Mouse (Mus musculus) liver, embryonic 16.5 days (tissue): ENCODE results near the gene Rerg. TPM values are rescaled to one million over a fixed set of nuclear protein-coding genes. Genes with fewer than 3 reads are reported as not detected.

ENCODE experiments used
- ATAC-seq: fragments of 200-750 bp; cut with Nextera tagmentation; 2 replicates; pipeline ENCODE4 v1.8.0; 2017; ENCODE audit warnings: low read depth, mild to moderate bottlenecking, moderate number of reproducible peaks, moderate library complexity
- H3K27ac ChIP-seq: fragments of 300-500 bp; sonication (generic); 2 replicates; pipeline ENCODE4 v1.5.1; 2014; ENCODE audit warnings: mild to moderate bottlenecking, low read length
- H3K27me3 ChIP-seq: fragments of 300-500 bp; sonication (generic); 2 replicates; pipeline ENCODE4 v1.6.1; 2014; ENCODE audit warnings: low read depth, low read length, mixed read lengths; ENCODE audit not compliant: control insufficient read depth, insufficient read depth
- H3K36me3 ChIP-seq: fragments of 300-500 bp; sonication (generic); 2 replicates; pipeline ENCODE4 v1.6.1; 2014; ENCODE audit warnings: mild to moderate bottlenecking; ENCODE audit not compliant: control insufficient read depth, insufficient read depth
- H3K4me1 ChIP-seq: fragments of 300-500 bp; sonication (generic); 2 replicates; pipeline ENCODE4 v1.6.1; 2014; ENCODE audit warnings: low read depth, low read length, mixed read lengths; ENCODE audit not compliant: control insufficient read depth
- H3K4me2 ChIP-seq: fragments of 300-500 bp; sonication (generic); 2 replicates; pipeline ENCODE4 v1.6.1; 2014; ENCODE audit warnings: low read depth, low read length, mixed read lengths
- H3K4me3 ChIP-seq: fragments of 300-500 bp; sonication (generic); 2 replicates; pipeline ENCODE4 v1.5.1; 2014; ENCODE audit warnings: low read depth, mild to moderate bottlenecking, low read length
- H3K9ac ChIP-seq: fragments of 300-500 bp; sonication (generic); 2 replicates; pipeline ENCODE4 v1.6.1; 2014; ENCODE audit warnings: low read depth, low read length
- H3K9me3 ChIP-seq: fragments of 300-500 bp; sonication (generic); replicated peaks from 2 replicates; pipeline ENCODE4 v1.6.1; 2016; ENCODE audit warnings: low read length; ENCODE audit not compliant: control insufficient read depth
- WGBS: fragments of 180-500 bp; shearing (Covaris S2); extraction: QIAGEN DNeasy Blood & Tissue Kit; methylation state at CpG from one replicate; pipeline ENCODE4 v1.1.7; 2014; ENCODE audit not compliant: insufficient replicate concordance; 5-methylcytosine and 5-hydroxymethylcytosine counted together
- polyA plus RNA-seq: library from polyadenylated mRNA; unstranded; fragments of >200 nt; fragmentation: Nextera tagmentation; extraction: Ambion mirVana; gene quantifications from 2 replicates; pipeline ENCODE4 v1.2.1, GENCODE M21; 2015

Gene Rerg
- polyA plus RNA-seq, 1 experiment from 2014 or later: 2.4 TPM

DNA sequence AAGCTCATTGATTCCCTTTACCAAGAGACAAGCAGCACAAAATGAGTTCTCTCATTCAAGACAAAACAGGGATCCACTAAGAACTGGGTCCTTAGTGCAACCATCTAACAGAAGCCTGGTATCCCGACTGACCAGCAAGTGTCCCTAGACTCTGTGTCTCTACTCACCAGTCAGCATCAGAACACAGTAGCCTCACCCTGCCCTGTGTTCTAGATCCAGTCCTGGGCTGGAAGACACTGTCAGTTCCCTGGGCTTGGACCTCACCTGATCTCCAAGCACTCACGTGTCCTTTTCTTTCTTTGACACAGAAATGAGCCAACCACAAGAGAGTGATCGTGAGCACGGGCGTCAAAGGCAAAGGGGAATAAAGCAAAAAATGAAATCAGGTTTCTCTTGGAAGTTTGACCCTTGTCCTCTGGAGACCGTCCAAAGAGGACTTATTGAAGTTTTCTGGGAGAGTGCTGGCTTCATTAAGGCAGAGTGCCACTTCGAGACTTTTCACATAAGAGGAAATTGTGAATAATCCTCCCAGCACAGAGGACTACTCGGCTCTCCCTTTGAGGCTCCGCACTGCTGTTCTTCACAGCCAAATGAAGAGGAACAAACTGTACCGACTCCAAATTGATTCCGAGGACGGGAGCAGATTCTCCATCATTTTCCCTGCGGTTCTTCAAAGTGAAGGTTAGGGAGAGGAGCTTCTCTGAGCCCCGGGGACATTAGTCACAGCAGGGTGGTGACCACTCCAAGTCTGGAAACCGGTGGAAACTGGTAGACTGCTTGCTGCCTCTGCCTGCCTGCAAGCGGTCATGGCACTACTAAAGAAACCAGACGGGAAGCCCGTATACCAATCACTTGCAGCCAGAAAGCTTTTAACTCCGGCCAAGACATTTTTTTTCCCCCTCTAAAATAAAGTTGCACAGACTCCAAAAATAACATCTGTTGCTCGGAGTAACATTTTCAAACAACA lies 60.2 kb downstream of the Rerg start:
- H3K9me3 ChIP-seq: no peaks in the 10 kb centered on the region
- no peak overlapping the region for H3K4me3 ChIP-seq
- no peak overlapping the region for H3K9ac ChIP-seq
- WGBS: 63% methylated on average over 20 of the region's 20 CpGs
- no peak overlapping the region for H3K27ac ChIP-seq
- H3K27me3 ChIP-seq: no peaks in the 10 kb centered on the region
- H3K4me1 ChIP-seq: no peaks in the 10 kb centered on the region
- H3K4me2 ChIP-seq: no peak overlapping the region
- no peak for ATAC-seq
- H3K36me3 ChIP-seq: no peaks in the 10 kb centered on the region

DNA sequence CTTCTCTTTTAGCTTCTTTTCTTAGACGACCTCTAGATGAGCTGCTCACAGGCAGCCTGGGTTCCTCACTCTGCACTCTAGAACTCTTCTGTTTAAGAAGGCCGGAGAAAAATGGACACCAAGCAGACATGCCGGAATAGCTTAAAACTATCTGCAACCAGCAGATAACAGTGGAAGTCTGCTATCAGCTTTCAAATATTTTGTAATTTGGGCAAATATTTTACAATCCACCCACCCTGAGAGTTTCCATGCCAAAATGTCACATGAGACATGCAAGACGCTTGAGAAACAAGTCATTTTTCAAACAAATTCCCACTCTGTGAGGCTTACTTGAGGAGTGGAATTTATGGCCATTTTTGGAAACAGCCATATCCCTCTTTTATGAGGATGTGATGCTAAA lies 65.0 kb downstream of the Rerg start:
- no peaks in the 10 kb centered on the region for H3K4me1 ChIP-seq
- no peak overlapping the region for H3K27ac ChIP-seq
- H3K4me2 ChIP-seq: no peak overlapping the region
- H3K36me3 ChIP-seq: no peaks in the 10 kb centered on the region
- no peak for ATAC-seq
- no peaks in the 10 kb centered on the region for H3K9me3 ChIP-seq
- H3K4me3 ChIP-seq: no peak overlapping the region
- H3K9ac ChIP-seq: no peak overlapping the region
- H3K27me3 ChIP-seq: no peaks in the 10 kb centered on the region
- 52% methylated on average over 4 of the region's 4 CpGs for WGBS

GRCm38 (mm10) chr6:137102662-137103179 lies 67.6 kb downstream of the Rerg start:
- Histone ChIP-seq H3K36me3 (no peaks in the 10 kb centered on the region), H3K4me3 (no peak overlapping the region), H3K27me3 (no peaks in the 10 kb centered on the region), H3K4me1 (no peaks in the 10 kb centered on the region), H3K27ac (no peak overlapping the region), H3K9me3 (no peaks in the 10 kb centered on the region), H3K9ac (no peak overlapping the region), H3K4me2 (no peak overlapping the region)
- ATAC-seq: no peak
- 29% methylated on average over 10 of the region's 10 CpGs for WGBS

DNA sequence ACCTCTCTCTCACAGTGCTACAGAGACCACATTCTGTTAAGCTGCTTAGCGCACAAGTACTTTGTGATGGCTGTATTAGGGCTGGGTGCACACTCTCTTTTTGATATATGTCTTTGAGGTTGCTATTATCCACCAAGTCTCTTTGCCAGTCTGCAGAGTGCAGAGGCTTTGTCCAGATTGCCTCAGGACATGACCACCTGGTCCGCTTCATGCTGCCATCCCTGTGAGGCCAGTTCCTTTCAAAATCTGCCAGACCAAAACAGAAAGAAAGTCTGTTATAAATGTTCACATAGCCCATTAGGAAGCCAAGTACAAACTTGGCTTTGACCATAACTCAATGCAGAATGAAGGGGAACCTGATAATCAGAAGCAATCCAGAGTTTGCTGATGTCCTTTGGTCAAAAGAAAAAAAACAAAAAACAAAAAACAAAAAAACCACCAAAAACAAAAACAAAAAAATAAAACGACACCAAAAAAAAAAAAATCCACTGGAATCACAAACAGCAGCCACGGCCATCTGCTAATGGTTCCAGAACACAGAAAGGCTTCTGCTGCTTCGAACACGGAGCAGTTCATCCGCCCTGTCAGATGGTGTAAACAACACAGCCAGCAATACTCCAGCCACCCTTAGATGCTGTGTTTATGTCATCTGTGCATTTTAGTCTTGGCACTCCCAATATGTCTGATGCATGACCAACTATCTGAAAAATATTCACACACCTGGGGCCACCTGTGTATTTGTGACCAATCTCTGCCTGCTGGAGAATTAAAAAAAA lies 68.2 kb downstream of the Rerg start:
- Histone ChIP-seq H3K4me2 (no peak overlapping the region), H3K36me3 (no peaks in the 10 kb centered on the region), H3K27ac (no peak overlapping the region), H3K9ac (no peak overlapping the region), H3K27me3 (no peaks in the 10 kb centered on the region), H3K4me1 (no peaks in the 10 kb centered on the region), H3K4me3 (no peak overlapping the region), H3K9me3 (no peaks in the 10 kb centered on the region)
- 62% methylated on average over 7 of the region's 7 CpGs for WGBS
- ATAC-seq: no peak

DNA sequence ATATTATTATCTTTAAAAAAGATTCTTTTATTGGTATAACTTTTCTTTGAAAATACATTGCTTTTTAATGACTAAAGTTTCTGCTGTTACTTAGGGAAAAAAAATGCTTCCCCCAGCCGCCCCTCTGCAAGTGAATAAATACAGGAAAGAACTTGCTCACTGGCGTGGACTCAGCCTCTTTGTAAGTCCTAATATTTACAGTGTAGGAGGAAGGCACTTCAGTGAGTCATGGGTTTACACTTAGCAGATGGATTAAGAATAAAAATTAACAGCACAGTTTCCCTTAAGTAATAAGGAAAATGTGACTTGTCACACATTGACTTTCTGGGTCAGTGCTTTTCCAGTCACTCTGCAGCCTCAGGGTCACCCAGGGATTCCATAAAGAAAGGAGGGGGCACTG lies 70.0 kb downstream of the Rerg start:
- Histone ChIP-seq H3K27me3 (no peaks in the 10 kb centered on the region), H3K36me3 (no peaks in the 10 kb centered on the region), H3K4me1 (no peaks in the 10 kb centered on the region), H3K9ac (no peak overlapping the region), H3K9me3 (no peaks in the 10 kb centered on the region), H3K27ac (no peak overlapping the region), H3K4me2 (no peak overlapping the region), H3K4me3 (no peak overlapping the region)
- WGBS: 30% methylated on average over 2 of the region's 2 CpGs
- ATAC-seq: no peak

GRCm38 (mm10) chr6:137098232-137099191 lies 71.8 kb downstream of the Rerg start:
- Histone ChIP-seq H3K36me3 (no peaks in the 10 kb centered on the region), H3K4me1 (no peaks in the 10 kb centered on the region), H3K4me3 (no peak overlapping the region), H3K4me2 (no peak overlapping the region), H3K9me3 (no peaks in the 10 kb centered on the region), H3K27ac (no peak overlapping the region), H3K9ac (no peak overlapping the region), H3K27me3 (no peaks in the 10 kb centered on the region)
- ATAC-seq: no peak
- 57% methylated on average over 18 of the region's 18 CpGs for WGBS

DNA sequence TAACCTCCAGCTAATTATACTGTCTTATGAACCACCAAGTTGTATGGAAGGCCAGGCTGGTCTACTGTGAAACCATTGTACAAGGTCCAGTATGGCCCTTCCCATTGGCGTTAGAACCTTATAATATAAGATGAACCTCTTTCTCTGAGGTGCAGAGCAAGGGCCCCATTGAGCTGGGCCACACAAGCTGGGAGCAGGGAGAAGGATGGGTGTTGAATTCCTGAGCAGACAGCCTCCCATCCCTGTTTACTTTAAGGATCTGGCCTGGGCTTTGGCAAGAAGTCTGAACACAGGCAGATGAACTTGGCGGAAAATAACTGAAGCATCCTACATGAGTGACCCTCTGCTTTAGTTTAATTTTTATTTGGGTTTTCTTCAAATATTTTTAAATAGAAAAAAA lies 75.8 kb downstream of the Rerg start:
- Histone ChIP-seq H3K36me3 (no peaks in the 10 kb centered on the region), H3K9ac (no peak overlapping the region), H3K4me2 (no peak overlapping the region), H3K4me1 (no peaks in the 10 kb centered on the region), H3K4me3 (no peak overlapping the region), H3K27me3 (no peaks in the 10 kb centered on the region), H3K9me3 (no peaks in the 10 kb centered on the region), H3K27ac (no peak overlapping the region)
- ATAC-seq: no peak
- 63% methylated on average over 2 of the region's 2 CpGs for WGBS

DNA sequence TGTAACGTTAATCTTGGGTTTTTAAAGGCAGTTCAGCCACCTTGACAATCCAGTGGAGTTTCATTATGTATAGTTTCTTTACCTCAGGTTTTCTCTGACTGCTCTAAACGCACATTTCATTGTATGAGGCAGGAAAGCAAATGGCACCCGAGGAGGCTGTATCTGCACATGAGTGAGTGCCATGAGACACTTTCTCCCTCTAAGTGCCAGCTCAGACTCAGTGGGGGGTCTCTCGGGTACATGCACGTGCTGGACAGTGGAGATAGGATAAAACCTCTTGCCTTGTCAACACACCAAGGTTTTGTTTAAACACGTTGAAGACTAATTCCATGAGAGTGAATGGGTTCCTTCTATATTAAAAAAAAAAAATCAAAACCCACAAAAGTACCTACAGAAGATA lies 81.8 kb downstream of the Rerg start:
- ATAC-seq: no peak
- Histone ChIP-seq H3K4me3 (no peak overlapping the region), H3K4me1 (no peaks in the 10 kb centered on the region), H3K27me3 (no peaks in the 10 kb centered on the region), H3K36me3 (no peaks in the 10 kb centered on the region), H3K9ac (no peak overlapping the region), H3K9me3 (no peaks in the 10 kb centered on the region), H3K27ac (no peak overlapping the region), H3K4me2 (no peak overlapping the region)
- 57% methylated on average over 6 of the region's 6 CpGs for WGBS
